Mouse (Mus musculus) CH12F3 (cell line): ENCODE data around the gene Olfr457.
"Not testable (repeated sequence)": the region's sequence is repeated elsewhere in the genome, so short reads cannot be mapped to it uniquely, and the experiment has no call there.

Experiments used
- in situ Hi-C: fragments of 300-500 bp; cut with MboI; formaldehyde crosslinking; loops from 2 replicates; pipeline ENCODE4 v1.14.3; 2020; ENCODE audit warnings: low sequenced_read_pairs

Olfr457 gene

DNA sequence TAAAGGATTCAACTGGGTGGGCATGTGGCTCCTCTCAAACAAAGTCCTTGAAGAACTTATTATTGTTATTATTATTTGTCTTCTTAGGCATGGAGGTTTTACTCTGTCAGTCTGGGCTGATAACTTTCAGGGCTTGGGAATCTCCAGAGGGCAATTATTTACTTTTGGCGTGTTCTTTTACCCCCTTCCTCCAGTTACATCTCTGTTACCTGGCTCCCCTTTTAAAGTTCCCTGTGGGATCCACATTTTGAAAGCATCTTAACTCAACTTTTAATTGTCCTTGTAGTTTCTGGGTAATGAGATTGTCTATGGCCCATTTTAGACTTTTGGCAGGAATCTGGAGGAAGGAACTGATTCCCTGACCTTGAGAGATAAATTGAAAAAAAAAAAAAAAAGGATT lies at the start of gene Olfr457:
Olfr457 (minus strand) TSS at position 101 of the 400 bp plus-strand sequence.
- in situ Hi-C loops, result no loop called here

DNA sequence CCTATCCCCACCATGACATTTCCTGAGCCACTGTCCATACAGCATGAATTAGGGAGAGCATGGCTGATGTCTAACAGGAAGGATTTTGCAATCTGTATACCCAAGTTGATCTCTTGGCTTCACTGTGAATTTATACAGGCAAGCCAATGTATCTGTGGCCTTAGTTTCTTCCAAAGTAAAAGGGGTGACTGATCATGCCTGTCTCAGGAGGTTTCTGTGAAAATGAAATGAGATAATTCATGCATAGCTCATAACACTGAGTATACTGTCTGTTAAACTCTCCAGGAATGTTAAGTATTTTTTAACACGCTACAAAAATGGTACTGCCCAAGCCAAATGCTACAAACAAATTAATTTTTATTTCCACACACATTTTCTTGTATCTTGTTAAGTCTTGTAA lies 37.3 kb upstream of the Olfr457 start:
- in situ Hi-C loops, result no loop called here

DNA sequence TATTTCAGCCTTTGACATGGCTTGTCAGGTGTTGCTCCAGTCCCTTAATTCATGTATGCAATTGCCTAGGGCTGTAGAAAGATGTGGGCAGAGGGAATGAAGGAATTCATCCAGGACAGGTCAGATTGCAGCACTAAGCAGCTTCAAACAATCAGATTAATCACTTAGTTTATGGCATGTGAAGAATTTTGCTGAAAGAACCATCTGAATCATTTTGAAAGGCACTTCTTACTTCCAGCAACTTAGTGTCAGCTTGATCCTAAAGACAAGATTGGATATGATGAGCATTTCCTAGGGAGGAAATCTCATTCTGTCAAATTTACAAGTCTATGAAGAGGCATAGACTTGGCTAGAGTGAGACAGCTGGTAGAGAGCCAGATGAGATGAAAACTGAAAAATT lies 33.2 kb upstream of the Olfr457 start:
- in situ Hi-C loops, result no loop called here

DNA sequence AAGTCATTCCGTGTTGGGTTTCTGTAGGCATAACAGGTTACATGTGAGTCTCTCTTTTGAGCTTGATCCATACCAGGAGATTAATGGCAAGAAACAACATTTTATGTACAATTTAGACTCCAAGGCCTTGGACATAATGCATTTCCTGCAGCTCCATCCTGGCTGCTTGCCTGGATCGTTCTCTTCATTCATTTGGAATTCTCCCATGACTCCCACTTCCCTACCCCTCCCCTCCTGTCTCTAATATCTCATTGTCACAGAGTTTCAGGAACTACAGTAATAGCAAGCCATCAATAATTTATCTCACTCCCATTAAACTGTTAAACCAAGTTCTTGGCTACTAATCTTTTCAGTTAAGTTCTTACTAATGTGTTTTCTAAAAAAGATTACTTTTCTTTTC lies 27.3 kb upstream of the Olfr457 start:
- in situ Hi-C loops, result no loop called here

DNA sequence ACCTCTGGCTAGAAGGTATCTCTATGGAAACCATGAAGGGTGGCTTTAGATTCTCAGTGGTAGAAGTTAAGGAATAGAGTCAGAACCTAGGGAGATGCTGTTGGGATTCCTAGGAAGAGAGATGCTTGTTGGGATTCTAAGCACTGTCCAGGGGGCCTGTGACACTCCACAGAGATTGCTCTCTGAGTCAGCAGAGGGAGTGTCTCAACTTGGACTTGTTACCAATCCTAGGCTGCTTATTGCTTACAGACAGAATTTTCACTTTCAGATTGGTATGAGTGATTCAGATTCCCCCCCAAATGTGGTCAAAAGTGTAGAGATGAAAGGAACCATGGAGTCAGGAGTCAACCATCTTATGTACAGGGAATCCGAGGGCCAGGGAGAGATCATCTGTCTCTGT lies 13.6 kb upstream of the Olfr457 start:
- in situ Hi-C loops, result no loop called here

DNA sequence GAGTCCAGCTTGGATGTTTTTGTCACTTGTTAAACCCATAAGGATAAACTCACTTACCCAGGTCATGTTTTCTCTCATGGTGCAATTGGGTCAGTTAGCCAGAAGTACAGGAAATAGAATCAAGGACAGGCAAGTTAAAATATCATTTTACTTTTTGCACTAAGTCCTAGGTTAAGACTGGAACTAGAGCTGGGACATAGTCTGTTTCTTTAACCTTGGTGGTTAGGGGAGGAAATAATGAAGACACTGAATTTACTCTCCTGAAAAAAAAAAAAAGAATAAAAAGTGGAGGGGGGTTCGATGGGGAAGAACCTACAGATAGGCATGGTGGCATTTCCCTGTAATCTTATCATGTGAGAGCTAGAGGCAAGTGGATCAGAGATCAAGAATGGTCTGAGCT lies 11.0 kb upstream of the Olfr457 start, which contains the start of gene Olfr456:
Olfr456 (minus strand) TSS at position 101 of the 400 bp plus-strand sequence.
- in situ Hi-C loops, result no loop called here

DNA sequence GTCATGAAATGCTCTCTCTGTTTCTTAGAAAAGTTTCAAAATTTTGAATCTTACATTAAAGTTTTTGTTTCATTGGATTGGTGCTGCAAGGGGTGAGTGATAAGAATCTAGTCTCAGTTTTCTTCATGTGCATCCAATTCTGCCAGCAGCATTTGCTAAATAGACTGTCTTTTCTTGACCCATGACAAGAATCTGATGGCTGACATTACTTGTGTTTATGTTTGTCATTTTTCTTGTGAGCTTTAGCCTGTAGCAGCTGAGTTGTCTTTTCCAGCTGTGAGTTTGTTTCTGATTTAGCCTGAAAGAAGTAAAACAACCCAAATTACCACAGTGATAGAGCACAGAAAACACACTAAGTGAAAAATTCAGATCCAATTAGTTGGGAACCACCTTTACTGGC lies 8.5 kb upstream of the Olfr457 start:
- in situ Hi-C loops, result no loop called here

DNA sequence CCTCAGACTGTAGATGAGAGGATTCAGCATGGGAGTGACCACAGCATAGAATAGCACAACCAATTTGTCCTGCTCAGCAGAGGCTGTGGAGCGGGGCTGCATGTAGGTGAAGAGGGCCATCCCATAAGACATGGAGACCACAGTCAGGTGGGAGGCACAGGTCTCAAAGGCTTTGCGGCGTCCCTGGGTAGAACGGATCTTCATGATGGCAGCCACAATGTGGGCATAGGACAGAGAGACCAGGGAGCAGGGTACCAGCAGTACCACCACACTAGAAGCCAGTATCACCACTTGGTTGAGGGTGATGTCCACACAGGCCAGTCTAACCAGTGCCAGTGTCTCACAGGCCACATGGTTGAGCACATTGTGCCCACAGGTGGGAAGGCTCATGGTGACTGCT lies 4.8 kb downstream of the Olfr457 start:
- in situ Hi-C loops, result not testable (repeated sequence)

DNA sequence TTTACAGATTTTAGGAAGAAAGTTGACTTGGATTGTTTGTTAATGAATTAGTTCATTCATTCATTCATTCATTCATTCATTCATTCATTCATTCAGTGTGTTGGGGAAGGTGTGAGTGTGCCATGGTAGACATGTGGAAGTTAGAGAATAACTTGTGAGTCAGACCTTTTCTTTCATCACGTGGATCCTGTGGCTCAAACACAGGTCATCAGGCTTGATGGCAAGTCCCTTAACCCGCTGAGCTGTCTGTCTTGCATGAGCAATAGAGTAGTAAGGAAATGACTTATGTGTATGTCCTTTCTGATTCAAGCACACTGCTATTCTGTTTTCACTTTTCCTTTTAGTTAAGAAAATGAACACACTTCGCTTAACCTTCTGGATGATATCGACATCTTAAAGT lies 5.6 kb downstream of the Olfr457 start:
- in situ Hi-C loops, result no loop called here

DNA sequence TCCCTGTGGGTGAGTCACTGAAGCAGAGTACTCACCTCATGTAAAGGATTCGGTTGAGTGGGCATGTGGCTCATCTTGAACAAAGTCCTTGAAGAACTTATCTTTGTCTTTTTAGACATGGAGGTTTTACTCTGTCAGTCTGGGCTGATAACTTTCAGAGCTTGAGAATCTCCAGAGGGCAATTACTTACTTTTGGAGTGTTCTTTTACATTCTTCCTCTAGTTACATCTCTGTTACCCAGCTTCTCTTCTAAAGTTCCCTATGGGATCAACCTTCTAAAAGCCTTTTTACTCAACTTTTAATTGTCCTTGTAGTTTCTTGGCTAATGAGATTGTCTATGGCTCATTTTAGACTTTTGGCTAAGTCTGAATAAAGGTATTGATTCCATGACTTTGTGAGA lies 11.0 kb downstream of the Olfr457 start, which contains the start of gene Olfr458:
Olfr458 (minus strand) TSS at position 101 of the 400 bp plus-strand sequence.
- in situ Hi-C loops, result no loop called here

DNA sequence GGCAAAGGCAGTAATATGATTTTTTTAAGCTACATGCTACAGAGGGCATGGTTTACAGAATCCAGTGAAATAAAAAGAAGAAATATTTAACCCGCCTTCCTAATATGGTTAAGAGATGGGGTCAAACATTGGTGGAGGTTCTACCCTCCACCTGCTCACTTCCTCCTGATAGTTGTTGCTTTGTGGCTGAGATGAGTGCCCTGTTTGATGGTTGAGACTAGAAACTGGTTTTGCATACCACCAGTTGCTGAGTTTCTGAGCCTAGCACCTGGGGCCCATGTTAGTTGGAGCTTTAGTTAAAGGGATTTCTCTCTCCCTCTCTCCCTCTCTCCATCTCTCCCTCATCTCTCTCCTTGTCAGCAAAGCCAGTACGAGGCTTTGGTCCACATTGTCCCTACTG lies 28.8 kb downstream of the Olfr457 start:
- in situ Hi-C loops, result no loop called here

DNA sequence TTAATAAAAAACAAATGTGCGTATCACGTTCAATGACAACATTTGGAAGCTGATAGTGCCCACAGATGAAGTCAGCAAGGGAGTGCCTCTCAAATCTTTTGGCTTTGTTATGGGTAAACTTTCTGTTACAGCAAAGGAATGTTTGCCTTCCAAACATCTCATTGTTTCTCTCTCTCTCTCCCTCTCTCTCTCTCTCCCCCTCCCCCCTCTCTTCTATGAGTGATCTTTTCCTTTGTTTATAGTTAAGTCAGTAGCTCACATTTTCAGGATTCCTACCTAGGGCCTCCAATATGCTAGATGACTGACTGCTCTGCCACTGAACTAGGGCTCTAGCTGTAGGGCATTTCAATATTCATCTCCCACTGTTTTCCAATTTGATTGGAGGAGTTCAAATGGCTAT lies 31.6 kb downstream of the Olfr457 start:
- in situ Hi-C loops, result no loop called here

DNA sequence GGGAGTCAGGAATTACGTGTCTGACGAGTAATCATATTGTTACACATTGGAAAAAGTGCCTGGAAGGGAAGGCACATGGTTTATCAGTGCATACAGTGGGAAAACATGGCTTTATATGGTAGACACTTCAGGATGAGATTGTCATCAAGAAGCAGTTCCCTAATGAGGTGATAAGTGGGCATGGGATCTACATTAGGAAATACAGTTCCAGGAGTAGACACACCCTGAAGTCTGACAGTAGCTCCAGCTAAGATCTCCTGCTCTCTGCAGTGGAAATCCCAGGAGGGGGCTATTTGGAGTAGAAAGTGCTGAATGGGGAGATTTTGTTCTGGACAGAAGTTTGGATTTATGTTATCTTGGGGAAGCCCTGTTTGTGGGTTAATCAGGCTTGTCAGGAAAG lies 34.7 kb downstream of the Olfr457 start:
- in situ Hi-C loops, result no loop called here

DNA sequence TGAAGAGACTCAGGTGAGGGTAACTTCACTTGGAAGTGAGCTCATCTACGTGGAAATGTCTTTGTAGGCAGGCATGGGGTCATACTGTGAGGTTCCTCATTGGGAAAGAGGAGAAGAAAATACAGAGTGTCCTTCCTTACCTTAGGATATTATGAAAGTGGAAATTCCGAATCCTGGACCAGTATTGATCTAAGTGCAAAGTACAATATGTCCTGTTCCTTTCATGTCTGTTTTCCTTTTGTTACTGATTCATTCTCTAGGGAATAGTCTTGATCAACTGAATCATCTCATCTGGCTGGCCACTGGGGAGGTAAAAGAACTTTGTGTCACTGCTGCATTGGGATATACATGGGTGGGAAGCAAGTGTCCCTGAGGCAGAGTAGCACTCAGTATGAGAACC lies 40.6 kb downstream of the Olfr457 start:
- in situ Hi-C loops, result no loop called here

DNA sequence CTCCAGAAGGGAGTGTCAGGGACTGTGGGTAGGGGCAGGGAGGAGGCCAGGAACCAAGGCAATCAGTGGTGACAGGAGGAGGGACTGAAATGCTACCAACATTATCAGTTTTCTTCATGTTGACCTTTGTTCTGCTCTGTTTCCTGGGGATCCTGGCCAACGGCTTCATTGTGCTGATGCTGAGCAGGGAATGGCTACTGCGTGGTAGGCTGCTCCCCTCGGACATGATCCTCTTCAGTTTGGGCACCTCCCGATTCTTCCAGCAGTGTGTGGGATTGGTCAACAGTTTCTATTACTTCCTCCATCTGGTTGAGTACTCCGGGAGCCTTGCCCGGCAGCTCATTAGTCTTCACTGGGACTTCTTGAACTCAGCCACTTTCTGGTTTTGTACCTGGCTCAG lies 41.7 kb downstream of the Olfr457 start, which contains the start of gene Tas2r126:
Tas2r126 (plus strand) TSS at position 90 of the 400 bp plus-strand sequence.
- in situ Hi-C loops, result no loop called here

DNA sequence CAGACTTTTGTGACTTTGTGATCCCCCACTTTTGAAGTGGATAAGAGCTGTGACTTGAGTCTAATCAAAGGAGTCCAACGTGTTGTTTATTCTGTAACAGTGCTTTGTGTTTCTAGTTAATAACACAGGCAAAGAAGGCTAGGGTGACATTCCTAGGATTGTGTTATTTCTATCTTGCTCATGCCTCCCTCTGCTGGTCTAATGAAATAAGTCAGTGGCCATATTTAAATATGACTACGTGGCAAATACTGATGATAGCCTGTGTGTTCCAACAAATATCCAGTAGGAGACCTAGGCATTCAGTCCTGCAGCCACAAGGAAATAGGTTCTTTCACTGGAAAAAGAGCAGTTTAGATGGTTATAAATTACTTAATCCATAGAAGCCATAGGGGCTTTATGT lies 42.6 kb downstream of the Olfr457 start:
- in situ Hi-C loops, result no loop called here

DNA sequence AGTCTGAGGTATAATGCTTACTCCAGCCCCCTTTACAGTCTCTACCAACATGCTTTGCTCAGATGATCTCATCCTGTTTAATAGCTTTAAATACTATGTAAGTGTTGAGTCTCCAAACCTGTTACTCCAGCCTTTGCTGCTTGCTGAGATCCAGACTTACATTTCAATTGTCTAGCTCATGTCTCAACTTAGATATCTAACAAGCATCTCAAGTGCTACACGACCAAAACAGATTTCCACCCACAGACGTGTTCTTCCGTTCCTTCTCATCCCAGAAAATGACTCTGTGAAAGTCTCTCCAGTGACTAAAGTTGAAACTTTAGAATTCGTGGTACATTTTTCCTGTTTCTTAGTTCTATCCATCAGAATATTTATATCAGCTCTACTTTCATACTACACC lies 49.8 kb downstream of the Olfr457 start:
- in situ Hi-C loops, result no loop called here

DNA sequence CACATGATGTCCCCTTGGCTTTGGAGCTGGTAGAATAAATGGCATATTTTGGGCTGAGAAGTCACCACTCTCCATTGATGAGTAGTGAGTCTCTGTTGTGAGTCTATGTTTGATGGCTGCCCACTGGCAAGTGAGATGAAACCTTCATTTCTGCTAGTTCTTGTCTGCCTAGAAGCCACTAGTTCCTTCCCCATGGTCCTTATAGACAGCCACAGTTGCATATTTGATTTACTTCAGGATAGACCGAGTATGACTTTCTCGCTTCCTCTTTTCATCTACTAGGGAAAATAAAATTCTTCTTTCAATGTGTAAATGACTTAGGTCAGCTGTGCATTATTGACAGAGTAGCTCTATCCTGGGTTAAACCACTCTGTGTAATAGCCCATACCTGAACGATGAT lies 51.7 kb downstream of the Olfr457 start:
- in situ Hi-C loops, result no loop called here

DNA sequence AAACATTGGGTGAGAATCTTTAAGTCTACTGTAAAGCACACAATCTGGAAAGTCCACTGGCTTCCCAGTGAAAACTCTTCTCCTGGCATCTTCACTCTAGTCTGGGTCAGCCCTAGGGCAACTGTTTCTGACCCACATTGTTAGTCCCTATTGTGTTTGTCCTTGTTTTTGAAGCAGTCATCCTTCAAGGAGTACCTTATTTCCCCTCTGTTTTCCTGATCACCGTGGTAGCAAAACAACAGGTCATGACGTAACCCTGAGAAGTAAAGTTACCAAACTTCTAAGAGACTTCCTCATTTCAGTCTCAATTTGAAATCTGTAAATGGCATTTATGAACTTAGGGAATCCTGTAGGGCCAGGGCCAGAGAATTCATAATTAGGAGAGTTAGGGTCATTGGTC lies 54.7 kb downstream of the Olfr457 start:
- in situ Hi-C loops, result no loop called here

DNA sequence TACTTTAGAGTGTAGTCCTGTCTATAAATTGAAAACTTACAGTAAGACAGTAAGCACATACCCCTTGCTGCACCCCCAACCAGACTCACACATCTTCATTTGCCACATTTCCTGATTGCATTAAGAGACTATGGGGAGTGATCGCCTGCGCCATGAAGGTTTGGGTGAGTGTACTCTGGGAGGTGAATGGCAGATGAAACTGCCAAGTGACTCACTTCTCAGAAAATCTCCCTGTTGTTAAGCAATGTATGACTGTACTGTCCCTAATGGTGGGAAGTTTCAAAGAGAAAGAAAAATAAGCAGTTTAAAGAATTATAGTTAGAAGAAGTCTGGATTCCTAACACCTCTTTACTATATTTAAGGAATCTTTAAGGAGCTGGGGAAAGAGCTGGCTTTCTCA lies 56.7 kb downstream of the Olfr457 start:
- in situ Hi-C loops, result no loop called here
